ENCODE assay signal across 7 mouse cellular contexts in the genomic region with DNA sequence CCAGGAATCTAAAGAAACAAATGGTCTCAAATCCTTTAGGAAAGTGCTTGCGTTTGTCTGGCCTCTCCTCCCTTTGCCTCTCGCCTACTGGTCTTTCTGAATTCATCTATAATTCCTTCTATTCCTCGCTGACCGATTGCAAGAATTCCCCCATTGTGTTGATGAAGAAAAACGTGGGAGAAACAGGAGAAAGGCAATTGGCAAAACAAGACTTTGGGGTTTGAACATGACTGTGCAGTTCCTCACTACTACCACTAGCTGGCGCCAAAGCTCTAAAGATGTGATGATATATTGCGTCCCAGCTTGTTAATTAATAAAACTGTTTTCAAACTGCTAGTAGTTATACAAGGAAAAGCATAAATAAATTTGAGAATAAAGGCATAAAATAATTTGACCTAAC. TPM values are rescaled to one million over a fixed set of nuclear protein-coding genes. Genes with fewer than 3 reads are reported as not detected.
DNase-seq lines count a peak whose midpoint lies in the region; ATAC-seq and TF ChIP-seq lines count a peak whose summit lies in the region.

No protein-coding gene starts in this region.

- DNase-seq in spleen, adult 2 months (ENCODE audit: low read depth in 1 of 2, low spot score in 2 of 2): peak in 1 of 2 experiments; percentile 42
- DNase-seq in spleen, adult 12 weeks (ENCODE audit: low spot score): no peak
- DNase-seq in adipocyte (ENCODE audit: low spot score): peak; percentile 85
- peak; percentile 78 for DNase-seq in embryo, embryonic 11 days
- peak; percentile 13 for DNase-seq in liver, embryonic 13.5 days

- H3K36me3 ChIP-seq in spleen, adult 2 months (ENCODE audit: control insufficient read depth, insufficient read depth, low read length): no peaks in the 10 kb centered on the region
- H3K36me3 ChIP-seq in hindbrain, embryonic 15.5 days: no peaks in the 10 kb centered on the region
- no peaks in the 10 kb centered on the region for H3K36me3 ChIP-seq in liver, embryonic 13.5 days

- no peak overlapping the region for H3K27ac ChIP-seq in spleen, adult 2 months (ENCODE audit: insufficient read depth, low read length)
- H3K27ac ChIP-seq in hindbrain, embryonic 15.5 days (replicated peaks): no peak overlapping the region
- no peak overlapping the region for H3K27ac ChIP-seq in liver, embryonic 13.5 days

- no peak for TF ChIP-seq POLR2A in spleen, adult 2 months (IDR thresholded peaks at IDR 0.05; ENCODE audit: low read depth, low read length)

- no peak for ATAC-seq in hindbrain, embryonic 15.5 days (ENCODE audit: low FRiP score, low read depth)
- no peak for ATAC-seq in liver, embryonic 13.5 days (ENCODE audit: low read depth)
- ATAC-seq in neutrophil, adult 5-6 weeks (ENCODE audit: extremely low read depth, insufficient number of reproducible peaks, low FRiP score, poor library complexity, severe bottlenecking): peak; percentile 58; the same call in 1 of the 2 replicates

- no peaks in the 10 kb centered on the region for H3K9me3 ChIP-seq in hindbrain, embryonic 15.5 days
- no peaks in the 10 kb centered on the region for H3K9me3 ChIP-seq in liver, embryonic 13.5 days (replicated peaks)

- peak; percentile 65; the same call in 1 of the 2 replicates for TF ChIP-seq CTCF in spleen, adult 2 months (IDR thresholded peaks at IDR 0.05; ENCODE audit: extremely low read depth, insufficient read depth, insufficient read length, insufficient replicate concordance)

- no peaks in the 10 kb centered on the region for H3K4me1 ChIP-seq in spleen, adult 2 months (ENCODE audit: control insufficient read depth, insufficient read depth, insufficient read length)
- peaks cover 16% of the 10 kb centered on the region; the same call in 1 of the 2 replicates for H3K4me1 ChIP-seq in hindbrain, embryonic 15.5 days (replicated peaks)
- peaks cover 5% of the 10 kb centered on the region for H3K4me1 ChIP-seq in liver, embryonic 13.5 days (replicated peaks)

- 4% methylated on average over 7 of the region's 7 CpGs for WGBS in spleen, adult 2 months
- WGBS in hindbrain, embryonic 15.5 days: 2% methylated on average over 7 of the region's 7 CpGs
- 4% methylated on average over 7 of the region's 7 CpGs for WGBS in liver, embryonic 13.5 days (ENCODE audit: insufficient replicate concordance)

- no peak overlapping the region for H3K9ac ChIP-seq in hindbrain, embryonic 15.5 days
- no peak overlapping the region for H3K9ac ChIP-seq in liver, embryonic 13.5 days

- H3K4me3 ChIP-seq in spleen, adult 2 months (ENCODE audit: extremely low read depth, insufficient read depth, insufficient read length): no peak overlapping the region
- H3K4me3 ChIP-seq in hindbrain, embryonic 15.5 days: no peak overlapping the region
- H3K4me3 ChIP-seq in liver, embryonic 13.5 days (replicated peaks): no peak overlapping the region

- H3K4me2 ChIP-seq in hindbrain, embryonic 15.5 days: peak overlapping the region; percentile 41
- H3K4me2 ChIP-seq in liver, embryonic 13.5 days: no peak overlapping the region

- H3K27me3 ChIP-seq in spleen, adult 2 months (ENCODE audit: control insufficient read depth, insufficient read depth, low read length): peaks cover 4% of the 10 kb centered on the region
- peaks cover 11% of the 10 kb centered on the region for H3K27me3 ChIP-seq in hindbrain, embryonic 15.5 days
- H3K27me3 ChIP-seq in liver, embryonic 13.5 days: peaks cover 45% of the 10 kb centered on the region

RNA-seq across cellular contexts. Expression of gene Hnrnpa3, which starts 53.4 kb away (rescaled TPM):
- polyA plus RNA-seq in spleen, adult 2 months (2012; rRNA removed): 12.4 and 15.7 TPM in 2 replicates
- 184 and 186 TPM in 2 replicates for polyA plus RNA-seq in hindbrain, embryonic 15.5 days (2015; fragmentation: Nextera tagmentation; extraction: Ambion mirVana)
- 161 and 182 TPM in 2 replicates for polyA plus RNA-seq in liver, embryonic 13.5 days (2015; fragmentation: Nextera tagmentation; extraction: Ambion mirVana)
- 190 and 208 TPM in 2 replicates for total RNA-seq in neutrophil, adult 5-6 weeks (2017)
